Mouse (Mus musculus): ENCODE results near the gene Glod4. TPM values are rescaled to one million over a fixed set of nuclear protein-coding genes. Genes with fewer than 3 reads are reported as not detected.
A peak's percentile ranks its signal among the peaks of the same experiment; 100 is the strongest.
"Not testable (repeated sequence)": the region's sequence is repeated elsewhere in the genome, so short reads cannot be mapped to it uniquely, and the experiment has no call there.

The Glod4 gene
- total RNA-seq, 2 experiments from 2014 or later: 51.0 to 57.8 TPM

DNA sequence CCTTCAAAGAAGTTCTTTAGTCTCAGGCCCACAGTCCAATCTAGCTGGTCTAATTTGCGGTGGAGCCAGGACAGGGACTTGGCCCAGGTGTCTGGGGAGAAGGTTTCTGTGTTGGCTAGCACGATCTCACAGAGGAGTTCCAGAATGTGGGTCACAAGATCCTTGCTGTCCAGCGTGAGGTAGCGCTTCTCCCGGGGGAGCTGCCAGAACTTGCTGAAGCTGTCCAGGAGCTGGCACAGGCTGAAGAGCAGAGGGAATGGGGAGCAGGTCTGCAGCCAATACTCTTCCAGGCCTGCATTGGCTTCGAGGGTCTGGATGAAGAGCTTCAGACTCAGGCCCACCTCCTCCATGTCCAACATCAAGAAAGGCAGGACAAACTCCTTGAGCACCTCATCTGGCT, 31.9 kb downstream of the Glod4 start:
- DNase-seq (ENCODE audit: extremely low spot score in 1 of 2, low spot score in 1 of 2): not testable (repeated sequence)

DNA sequence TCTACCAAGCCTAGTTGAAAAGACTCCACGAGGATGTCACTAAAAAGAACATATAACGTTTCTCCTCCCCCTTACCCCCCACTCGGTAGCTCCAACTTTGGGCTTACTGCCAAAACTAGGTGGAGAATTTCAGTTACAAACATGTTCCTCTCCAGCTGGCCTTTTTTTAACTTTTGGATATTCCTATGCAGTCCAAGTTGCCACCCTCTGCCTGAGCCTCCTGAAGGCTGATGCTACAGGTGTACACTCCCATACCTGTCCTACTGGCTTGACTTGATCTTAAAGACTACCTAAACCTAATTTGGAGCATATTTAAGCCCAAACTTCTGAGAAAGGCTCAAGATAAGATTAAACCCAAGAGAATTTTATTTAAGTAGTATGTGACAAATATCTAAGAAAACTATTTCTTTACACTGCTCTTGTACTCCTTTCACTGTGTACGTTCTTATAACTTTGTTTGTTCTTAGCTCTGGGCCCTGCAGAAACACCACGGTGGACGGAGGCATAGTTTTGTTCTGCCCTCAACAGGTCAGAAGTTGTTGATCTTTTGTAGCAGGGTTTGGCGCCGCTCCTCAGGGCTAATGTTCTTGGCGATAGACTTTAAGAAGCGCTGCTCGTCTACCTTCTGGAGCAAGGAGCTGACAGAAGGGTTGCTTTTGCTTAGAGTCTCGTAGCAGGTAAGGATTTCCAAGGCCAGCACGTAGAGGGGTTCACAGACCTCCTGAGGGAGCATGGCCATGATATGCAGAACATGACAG, 33.1 kb downstream of the Glod4 start:
- DNase-seq (ENCODE audit: extremely low spot score in 1 of 2, low spot score in 1 of 2): no peak

DNA sequence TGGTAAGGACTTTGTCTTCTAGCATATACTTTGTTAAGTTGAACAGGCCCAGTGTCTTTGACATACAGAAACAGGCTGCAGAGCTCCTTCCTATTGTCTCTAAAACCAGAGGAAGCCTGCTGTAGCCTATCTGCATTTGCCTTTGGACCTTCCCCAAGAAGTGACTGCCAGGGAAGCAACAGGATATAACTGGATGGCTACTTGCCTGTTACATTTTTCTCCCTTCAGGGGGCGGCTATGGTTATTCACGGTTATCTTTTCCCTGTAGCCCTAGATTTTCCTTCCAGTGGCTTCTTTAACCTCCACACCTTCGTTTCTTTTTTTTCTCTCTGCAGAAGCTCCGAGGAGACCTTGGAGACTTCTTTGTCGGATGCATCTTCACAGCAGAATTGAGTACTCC, 36.7 kb downstream of the Glod4 start:
- DNase-seq (ENCODE audit: extremely low spot score in 1 of 2, low spot score in 1 of 2): no peak

DNA sequence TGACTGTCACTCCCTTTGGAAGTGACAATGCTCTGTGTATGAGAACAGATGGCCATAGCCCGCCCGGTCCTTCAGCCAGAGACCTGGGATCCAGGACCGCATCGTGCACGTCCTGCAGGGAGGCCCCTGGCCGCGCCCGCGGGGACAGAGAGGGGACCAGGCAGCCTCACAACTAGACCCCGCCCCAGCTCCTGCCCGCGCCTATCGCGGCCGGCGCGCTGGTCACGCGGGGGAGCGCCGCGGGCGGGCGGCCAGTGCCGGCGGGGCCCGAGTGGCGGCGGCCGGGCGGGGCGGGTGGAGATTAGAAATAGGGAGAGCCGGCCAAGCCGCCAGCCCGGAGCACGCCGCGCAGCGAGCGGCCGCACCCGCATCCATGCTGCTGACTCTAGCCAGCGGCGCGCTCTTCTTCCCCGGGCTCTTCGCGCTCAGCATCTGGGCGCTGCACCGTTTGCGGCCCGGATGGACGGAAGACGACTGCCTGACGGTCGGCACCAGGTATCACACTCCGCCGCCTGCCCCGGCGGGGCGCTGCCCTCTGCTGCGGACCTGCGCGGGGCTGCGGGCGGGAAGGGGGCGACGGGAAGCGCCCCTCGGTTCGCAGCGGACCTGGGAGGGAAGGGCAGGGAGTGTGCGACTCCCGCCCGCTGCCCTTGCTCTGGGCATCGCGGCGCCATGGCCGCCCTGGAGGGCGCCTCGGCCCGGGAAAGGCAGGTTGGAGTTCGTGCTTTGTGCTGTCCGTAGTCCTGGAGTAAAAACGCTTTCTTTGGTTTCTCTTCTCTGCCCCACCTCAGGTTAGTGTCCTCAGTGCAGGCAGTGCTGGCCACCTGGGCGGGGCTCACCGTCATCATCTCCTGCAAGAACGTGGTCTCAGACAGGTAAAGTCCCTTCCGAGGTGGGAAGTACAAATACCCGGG, 41.5 kb downstream of the Glod4 start:
- peak; percentile 69 to 75 for DNase-seq (ENCODE audit: extremely low spot score in 1 of 2, low spot score in 1 of 2)

DNA sequence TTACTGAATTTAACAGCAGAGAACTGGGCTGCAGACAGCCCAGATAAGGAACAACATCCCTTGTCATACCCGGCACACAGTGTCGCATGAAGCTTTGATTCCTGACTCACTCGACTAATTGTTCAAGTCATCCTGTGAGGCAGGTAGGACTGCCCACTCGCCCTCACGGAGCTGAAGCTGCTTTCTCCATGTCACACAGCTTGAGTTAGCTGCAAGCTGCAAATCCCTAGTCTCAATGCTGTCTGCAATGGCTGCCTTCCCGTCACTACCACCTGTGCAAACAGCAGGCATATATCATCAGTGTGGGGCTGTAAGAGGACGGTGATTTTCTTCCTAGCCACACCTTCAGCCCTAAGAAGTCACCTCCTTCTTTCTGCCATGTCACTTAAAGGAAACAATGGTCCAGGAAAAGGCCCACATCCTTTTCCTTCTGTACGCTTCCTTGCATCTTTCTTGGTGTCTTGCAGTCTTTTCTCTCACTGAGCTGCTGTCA, 46.5 kb downstream of the Glod4 start:
- DNase-seq (ENCODE audit: extremely low spot score in 1 of 2, low spot score in 1 of 2): no peak

DNA sequence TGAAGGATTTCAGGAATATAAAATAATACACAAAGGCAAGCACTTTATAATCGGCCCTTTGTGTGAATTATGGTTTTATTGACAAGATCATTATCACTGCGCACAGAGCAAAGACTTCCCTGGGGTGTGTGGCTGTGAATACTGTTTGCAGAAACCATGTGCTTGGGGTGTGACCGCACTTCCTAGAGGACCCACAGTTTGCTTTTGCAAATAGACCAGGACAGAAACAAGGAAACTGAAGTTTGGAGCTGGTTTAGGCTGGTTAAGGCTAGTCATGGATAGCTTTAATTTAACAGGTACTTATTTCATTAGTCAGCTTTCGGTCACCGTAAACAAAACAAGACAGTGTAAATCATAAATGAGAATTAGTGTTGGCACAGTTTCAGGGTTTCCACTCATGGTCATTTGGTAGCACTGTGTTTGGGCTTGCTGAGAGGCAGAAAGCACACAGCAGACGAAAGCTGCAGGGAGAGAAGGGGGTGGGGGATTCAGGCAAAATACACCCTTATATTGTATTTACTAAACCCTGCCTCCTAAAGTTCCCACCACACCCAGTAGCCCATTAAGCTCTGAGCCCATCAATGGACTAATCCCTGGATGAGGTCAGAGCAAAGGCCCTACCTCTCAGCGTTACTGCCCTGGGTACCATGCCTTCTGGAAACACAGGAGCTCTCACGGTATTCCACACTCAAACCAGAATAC, 47.1 kb downstream of the Glod4 start:
- DNase-seq (ENCODE audit: extremely low spot score in 1 of 2, low spot score in 1 of 2): no peak

DNA sequence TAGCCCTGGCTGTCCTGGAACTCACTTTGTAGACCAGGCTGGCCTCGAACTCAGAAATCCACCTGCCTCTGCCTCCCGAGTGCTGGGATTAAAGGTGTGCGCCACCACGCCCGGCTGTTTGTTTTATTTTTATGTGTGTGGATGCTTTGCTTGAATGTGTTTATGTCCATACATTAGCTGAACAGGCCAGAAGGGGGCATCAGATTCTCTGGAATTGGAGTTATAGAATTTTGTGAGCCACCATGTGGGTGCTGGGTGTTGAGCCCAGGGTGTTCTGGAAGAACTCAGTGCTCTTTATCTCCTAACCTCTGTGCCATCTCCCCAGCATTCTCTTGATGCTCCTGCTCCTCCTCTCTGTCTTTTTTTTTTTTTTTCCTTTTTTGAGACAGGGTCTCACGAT, 56.6 kb downstream of the Glod4 start:
- DNase-seq (ENCODE audit: extremely low spot score in 1 of 2, low spot score in 1 of 2): no peak

DNA sequence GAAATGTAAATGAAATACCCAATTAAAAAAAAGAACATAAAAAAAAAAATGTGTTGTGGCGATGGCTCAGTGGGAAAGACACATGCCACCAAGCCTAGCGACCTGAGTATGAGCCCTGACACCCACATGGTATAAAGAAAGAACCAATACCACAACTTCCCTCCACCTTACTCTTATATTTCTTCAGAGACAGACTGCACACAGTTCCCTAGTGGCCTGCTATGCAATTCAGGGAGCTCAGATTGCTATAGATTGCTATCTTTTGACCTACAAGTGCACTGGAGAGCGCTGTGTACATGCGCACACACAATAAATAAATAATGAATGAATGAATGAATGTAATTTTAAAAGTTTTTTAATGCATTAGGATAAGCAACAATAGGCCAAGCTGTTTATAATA, 59.8 kb downstream of the Glod4 start:
- DNase-seq (ENCODE audit: extremely low spot score in 1 of 2, low spot score in 1 of 2): no peak

DNA sequence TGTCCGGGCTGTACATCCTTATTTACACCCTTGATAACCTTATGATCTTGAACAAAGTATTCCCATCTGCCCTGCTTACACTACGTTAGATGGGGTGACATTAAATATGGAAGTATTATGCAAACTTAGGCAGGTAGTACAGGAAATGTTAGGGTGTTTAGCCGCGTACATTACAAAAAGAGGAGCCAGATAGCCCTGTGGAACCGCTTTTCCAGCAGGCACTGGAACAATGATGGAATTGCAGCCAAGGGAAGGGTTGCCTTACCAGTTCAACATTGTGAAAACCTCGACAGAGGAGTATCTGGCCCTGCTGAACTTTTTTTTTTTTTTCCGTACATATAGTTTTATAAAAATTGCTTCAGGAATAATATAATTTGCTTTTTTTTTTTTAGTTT, 63.4 kb downstream of the Glod4 start:
- DNase-seq (ENCODE audit: extremely low spot score in 1 of 2, low spot score in 1 of 2): no peak

DNA sequence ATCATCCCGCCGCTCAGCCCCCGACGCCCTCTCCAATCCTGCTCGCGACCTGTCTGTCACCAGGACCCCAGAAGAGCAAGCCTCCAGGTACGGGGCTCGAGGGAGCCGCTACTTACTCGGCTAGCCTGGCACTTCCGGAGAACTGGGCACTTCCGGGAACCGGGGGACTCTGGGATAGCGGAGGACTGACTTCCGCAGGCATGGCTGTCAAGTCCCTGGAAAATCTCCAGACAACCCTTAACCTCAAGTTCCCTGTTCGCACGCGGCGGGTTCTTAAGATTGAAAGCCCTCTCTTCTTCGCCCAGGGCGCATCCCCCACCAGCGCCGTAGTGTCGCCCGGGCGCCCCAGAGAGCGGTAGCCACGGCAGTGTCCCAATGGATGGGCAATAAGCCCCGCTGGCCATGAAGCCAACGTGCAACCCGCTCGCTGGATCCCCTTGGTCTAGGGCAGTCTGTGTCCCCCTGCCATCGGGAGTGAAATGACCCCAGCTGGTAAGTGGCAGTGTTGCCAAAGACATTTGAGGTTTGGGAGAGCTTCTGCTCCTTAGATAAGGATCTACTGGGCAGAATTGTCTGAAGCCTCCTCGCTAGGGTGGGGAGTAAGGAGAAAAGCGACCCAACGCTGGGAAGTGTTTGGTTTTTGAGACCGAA, 63.9 kb downstream of the Glod4 start, which contains the start of the genes Vps53 and Fam57a:
Gene Vps53, minus strand, starts transcription at position 153 of the 651 bp plus-strand sequence.
Gene Fam57a, plus strand, starts transcription at position 177 of the 651 bp plus-strand sequence.
- DNase-seq (ENCODE audit: extremely low spot score in 1 of 2, low spot score in 1 of 2): peak; percentile 80 to 81

DNA sequence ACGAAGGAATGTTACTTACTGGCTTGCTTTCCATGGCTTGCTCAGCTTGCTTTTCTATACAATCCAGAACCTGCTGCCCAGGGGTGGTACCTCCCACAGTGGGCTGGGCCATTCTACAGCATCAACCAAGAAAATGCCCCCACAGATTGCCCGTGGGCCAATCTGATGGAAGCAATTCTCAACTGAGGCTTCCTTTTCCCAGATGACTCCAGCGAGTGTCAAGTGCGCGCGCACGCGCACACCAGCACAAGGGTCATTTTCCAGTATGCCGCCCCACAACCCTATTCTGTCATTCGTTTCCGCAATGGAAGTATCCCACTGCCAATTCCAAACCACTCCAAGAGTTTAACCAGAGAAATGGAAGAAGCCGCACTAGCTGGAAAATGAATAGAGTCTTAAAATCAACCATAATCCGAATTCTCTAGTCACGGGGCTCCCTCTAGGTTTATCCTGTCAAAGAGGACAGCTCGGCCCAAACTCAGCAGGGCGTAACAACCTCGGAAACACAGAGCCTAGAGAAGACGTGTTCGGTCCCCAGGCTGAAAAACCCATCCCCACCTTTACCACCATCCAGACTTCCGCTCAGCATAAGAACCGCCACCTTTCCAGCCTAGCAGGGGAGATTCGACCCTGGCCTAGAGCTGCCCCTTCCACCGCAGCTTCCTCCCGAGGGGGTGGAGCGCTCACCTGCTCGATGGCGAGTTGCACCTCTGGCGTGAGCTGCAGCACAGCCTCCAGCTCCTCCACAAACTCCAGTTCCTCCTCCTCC, 64.6 kb downstream of the Glod4 start:
- DNase-seq (ENCODE audit: extremely low spot score in 1 of 2, low spot score in 1 of 2): peak in 1 of 2 experiments; percentile 41

DNA sequence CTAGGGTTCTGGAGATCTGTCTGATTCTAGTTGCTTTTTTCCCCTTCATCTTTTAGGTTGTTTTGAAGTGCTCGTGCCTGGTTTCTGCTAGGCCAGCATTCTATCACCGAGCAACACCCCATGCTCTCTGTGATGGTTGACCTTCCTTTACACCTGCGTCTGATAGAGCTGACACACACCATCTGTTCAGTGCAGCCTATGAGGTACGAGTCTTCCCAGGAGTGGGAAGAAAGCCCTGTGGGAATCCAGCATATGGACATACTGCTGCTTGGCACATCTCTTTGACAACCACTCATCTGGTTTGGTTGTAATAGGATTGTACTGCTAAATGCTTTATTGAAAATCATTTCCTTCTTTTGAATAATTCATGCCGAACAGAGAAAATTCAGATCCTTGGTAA, 73.3 kb downstream of the Glod4 start:
- no peak for DNase-seq (ENCODE audit: extremely low spot score in 1 of 2, low spot score in 1 of 2)

DNA sequence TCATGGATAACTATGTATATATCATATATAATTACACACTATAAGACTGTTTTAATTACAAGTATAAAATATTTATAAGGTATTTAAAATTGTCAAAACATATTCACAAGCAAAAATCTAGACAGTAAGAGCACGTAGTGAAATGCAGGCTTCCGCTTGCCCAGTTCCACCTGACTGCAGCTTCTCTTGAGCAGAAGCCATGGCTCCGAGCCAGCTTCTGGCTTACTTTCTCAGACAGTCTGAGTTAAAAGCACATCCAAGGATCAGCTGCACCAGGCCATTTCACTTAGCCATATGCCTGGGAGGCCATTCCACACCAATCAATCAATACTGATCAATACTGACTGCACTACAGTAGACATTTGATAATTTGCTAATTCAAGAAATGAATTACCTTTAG, 74.5 kb downstream of the Glod4 start:
- DNase-seq (ENCODE audit: extremely low spot score in 1 of 2, low spot score in 1 of 2): no peak

DNA sequence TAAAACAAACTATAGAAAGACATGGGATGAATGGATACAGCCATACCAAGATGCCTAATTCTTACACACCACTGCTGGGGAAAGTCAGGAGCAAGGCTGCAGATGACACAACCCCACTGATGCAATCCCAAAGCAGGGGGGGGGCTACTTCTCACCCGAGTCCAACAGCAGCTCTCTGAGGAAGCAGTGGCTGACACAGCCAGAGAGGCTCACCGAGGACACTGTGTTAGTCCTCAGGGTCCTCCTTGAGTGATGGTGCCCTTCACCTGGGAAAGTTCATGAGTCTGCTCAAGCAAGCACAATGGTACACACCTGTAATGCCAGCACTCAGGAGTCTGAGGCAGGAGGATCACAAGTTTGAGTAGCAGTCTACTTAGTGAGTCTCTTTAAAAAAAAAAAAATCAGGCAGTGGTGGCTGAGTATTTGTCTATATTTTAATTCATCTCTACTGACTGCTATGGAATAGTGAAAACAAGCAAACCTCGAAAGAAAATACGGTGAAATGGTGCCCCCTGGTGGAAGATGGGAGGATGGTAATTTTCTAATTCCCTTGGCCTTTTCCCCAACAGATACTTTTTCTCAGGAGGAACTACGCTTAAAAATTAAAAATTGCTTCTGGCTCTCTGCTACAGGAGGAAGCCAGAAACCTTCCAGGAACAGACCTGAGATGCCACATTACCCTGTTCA, 76.3 kb downstream of the Glod4 start:
- DNase-seq (ENCODE audit: extremely low spot score in 1 of 2, low spot score in 1 of 2): peak; percentile 67 to 84

DNA sequence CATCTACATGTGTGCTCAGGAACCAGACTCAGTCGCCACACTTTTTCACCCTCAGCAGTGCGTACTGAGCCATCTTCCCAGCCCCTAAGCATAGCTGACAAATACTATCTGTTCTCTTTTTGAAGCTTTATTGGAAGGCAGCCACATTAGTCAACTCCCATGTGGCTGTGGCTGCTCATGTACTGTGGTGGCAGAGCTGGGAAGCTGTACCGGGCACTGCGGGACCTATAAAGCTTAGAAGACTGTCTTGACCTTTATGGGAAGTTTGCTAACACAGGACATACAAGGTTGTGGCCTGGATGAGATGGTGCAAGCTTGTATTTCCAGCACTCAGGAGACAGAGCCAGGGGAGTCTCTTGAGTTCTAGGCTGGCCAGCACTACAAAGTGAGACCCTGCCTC, 76.9 kb downstream of the Glod4 start:
- DNase-seq (ENCODE audit: extremely low spot score in 1 of 2, low spot score in 1 of 2): no peak

DNA sequence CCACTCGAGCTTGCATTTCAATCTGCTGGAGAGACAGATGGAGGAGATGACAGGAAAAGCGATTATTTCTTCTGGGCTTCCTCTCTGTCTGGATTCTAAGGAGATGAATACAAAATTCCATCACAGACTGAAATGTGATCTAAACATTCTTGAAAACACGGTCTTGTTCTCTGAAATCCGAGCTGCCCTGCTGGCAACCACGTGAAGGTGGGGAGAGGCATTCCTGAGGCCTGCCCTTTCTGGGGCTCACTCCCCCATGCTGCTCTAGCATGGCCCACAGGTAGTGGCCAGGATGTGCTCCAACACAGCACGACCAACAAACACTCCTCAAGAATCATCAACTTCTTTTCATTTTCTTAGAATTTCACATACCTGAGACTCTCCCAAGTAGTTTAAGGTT, 83.3 kb downstream of the Glod4 start:
- DNase-seq (ENCODE audit: extremely low spot score in 1 of 2, low spot score in 1 of 2): no peak

DNA sequence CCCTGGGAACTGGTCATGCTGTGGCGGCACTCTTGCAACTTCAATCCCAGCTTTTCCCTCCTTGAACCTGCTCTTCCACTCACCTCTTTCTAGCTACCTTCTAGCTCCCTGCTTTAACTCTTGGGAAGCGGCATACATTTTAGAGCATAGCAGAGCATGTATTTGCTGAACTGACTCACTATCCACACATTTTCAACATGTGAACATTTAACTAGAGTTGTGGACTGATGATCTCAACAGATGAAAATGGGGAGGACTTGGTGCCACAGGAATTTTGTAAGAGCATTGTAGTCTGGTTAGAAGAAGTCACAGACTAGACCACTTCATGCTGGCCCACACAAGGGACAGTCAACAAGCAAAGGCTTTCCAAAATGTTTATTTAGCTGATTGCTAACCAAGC, 85.2 kb downstream of the Glod4 start:
- no peak for DNase-seq (ENCODE audit: extremely low spot score in 1 of 2, low spot score in 1 of 2)

DNA sequence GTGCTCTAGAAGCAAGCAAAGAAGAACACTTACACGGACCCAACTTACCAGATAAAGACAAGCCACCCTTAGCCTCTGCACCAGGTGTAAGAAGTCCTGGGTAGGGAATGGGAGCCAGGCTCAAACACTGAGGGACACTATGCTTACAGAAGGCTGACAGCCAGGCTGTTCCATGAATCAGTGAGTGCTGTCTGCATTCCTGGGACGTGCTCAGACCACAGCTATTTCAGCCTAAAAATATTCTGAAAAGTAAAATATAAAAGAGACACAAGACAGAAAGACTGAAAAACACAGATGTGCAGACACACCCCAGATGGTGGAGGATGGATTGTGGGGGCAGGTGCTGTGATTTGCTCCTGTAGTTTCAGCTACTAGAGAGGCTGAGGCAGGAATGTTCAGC, 88.7 kb downstream of the Glod4 start:
- no peak for DNase-seq (ENCODE audit: extremely low spot score in 1 of 2, low spot score in 1 of 2)

DNA sequence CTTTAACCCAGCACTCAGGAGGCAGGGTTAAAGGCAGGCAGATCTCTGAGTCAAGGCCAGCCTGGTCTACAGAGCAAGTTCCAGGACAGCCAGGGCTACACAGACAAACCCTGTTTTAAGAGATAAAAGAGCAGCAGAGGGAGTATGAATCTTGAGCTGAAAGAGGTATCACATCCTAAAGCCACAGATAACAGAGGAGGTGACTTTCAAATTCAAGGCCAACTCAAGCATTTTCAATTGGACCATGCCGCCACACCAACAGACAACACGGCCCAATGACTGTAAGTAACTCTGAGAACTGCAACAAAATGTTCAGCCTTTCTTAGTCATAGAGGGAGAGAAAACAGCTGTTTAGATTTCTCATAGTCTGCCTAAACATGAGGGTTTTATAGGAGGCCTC, 89.3 kb downstream of the Glod4 start:
- no peak for DNase-seq (ENCODE audit: extremely low spot score in 1 of 2, low spot score in 1 of 2)
